Mouse (Mus musculus) lung, postnatal 0 days (tissue): Measurements from ENCODE around the gene Fam186a. TPM values are rescaled to one million over a fixed set of nuclear protein-coding genes. Genes with fewer than 3 reads are reported as not detected.

ENCODE experiments used
- ATAC-seq: fragments of 200-750 bp; cut with Nextera tagmentation; 2 replicates; pipeline ENCODE4 v1.8.0; 2017; ENCODE audit warnings: moderate library complexity
- DNase-seq: peaks from one replicate; pipeline ENCODE4 v3.0.0-alpha.2; 2016; ENCODE audit warnings: low spot score
- H3K27ac ChIP-seq: fragments of 300-500 bp; sonication (generic); 2 replicates; pipeline ENCODE4 v1.5.1; 2014; ENCODE audit warnings: antibody characterized with exemption, mild to moderate bottlenecking, low read length, mixed read lengths
- H3K27me3 ChIP-seq: fragments of 300-500 bp; sonication (generic); replicated peaks from 2 replicates; pipeline ENCODE4 v1.6.1; 2014; ENCODE audit warnings: low read length, mixed read lengths; ENCODE audit not compliant: insufficient read depth
- H3K36me3 ChIP-seq: fragments of 300-500 bp; sonication (generic); 2 replicates; pipeline ENCODE4 v1.6.1; 2014; ENCODE audit warnings: low read length, mixed read lengths; ENCODE audit not compliant: insufficient read depth
- H3K4me1 ChIP-seq: fragments of 300-500 bp; sonication (generic); 2 replicates; pipeline ENCODE4 v1.6.1; 2014; ENCODE audit warnings: antibody characterized with exemption, low read depth, low read length, mixed read lengths; ENCODE audit not compliant: insufficient read depth
- H3K4me2 ChIP-seq: fragments of 300-500 bp; sonication (generic); replicated peaks from 2 replicates; pipeline ENCODE4 v1.6.1; 2014; ENCODE audit warnings: low read depth, mild to moderate bottlenecking, low read length, moderate library complexity, mixed read lengths
- H3K4me3 ChIP-seq: fragments of 300-500 bp; sonication (generic); 2 replicates; pipeline ENCODE4 v1.5.1; 2014; ENCODE audit warnings: low read depth, low read length
- H3K9ac ChIP-seq: fragments of 300-500 bp; sonication (generic); replicated peaks from 2 replicates; pipeline ENCODE4 v1.6.1; 2014; ENCODE audit warnings: low read depth, mild to moderate bottlenecking
- H3K9me3 ChIP-seq: fragments of 300-500 bp; sonication (generic); 2 replicates; pipeline ENCODE4 v1.6.1; 2016; ENCODE audit warnings: low read length, mixed read lengths
- CTCF ChIP-seq: IDR thresholded peaks from 2 replicates; pipeline ENCODE4 v1.5.1; 2016; ENCODE audit warnings: antibody characterized with exemption, mild to moderate bottlenecking
- EP300 ChIP-seq: IDR thresholded peaks from 2 replicates; pipeline ENCODE4 v1.6.1; 2016; ENCODE audit warnings: antibody characterized with exemption, mild to moderate bottlenecking, control low read depth
- WGBS: fragments of 180-500 bp; shearing (Covaris S2); extraction: QIAGEN DNeasy Blood & Tissue Kit; methylation state at CpG from one replicate; pipeline ENCODE4 v1.1.7; 2014; 5-methylcytosine and 5-hydroxymethylcytosine counted together
- polyA plus RNA-seq: library from polyadenylated mRNA; unstranded; fragments of >200 nt; fragmentation: Nextera tagmentation; extraction: Ambion mirVana; gene quantifications from 2 replicates; pipeline ENCODE4 v1.2.1, GENCODE M21; 2015

Gene Fam186a
- polyA plus RNA-seq, 1 experiment from 2014 or later = 0.01 TPM

GRCm38 (mm10) chr15:99884038-99884437, 82.8 kb downstream of the Fam186a start:
- Histone ChIP-seq H3K36me3 (no peaks in the 10 kb centered on the region), H3K4me3 (no peak overlapping the region), H3K27me3 (no peaks in the 10 kb centered on the region), H3K4me1 (no peaks in the 10 kb centered on the region), H3K9ac (no peak overlapping the region), H3K4me2 (no peak overlapping the region), H3K9me3 (no peaks in the 10 kb centered on the region), H3K27ac (no peak overlapping the region)
- 51% methylated on average over 12 of the region's 12 CpGs for WGBS
- TF ChIP-seq CTCF (no peak), EP300 (no peak)
- DNase-seq (no peak), ATAC-seq (no peak)

- WGBS = 53% methylated on average over 5 of the region's 5 CpGs
- Histone ChIP-seq H3K9ac (no peak overlapping the region), H3K9me3 (no peaks in the 10 kb centered on the region), H3K27ac (no peak overlapping the region), H3K27me3 (no peaks in the 10 kb centered on the region), H3K4me2 (no peak overlapping the region), H3K36me3 (no peaks in the 10 kb centered on the region), H3K4me3 (no peak overlapping the region), H3K4me1 (peaks cover 4% of the 10 kb centered on the region; the same call in 1 of the 2 replicates)
- no peak for DNase-seq
- no peak for ATAC-seq
- no peak for TF ChIP-seq CTCF
- no peak for TF ChIP-seq EP300
These were observed 88.3 kb downstream of the Fam186a start for GRCm38 (mm10) chr15:99878541-99878940.

- under 1% methylated on average over 38 of the region's 38 CpGs for WGBS
- TF ChIP-seq CTCF (no peak), EP300 (0 out of 2 replicates have a peak, but pooled peaks have one; percentile 30)
- Histone ChIP-seq H3K4me2 (peak within 1 kb of the TSS; percentile 97), H3K4me3 (peak within 1 kb of the TSS; percentile 62), H3K36me3 (no peaks in the 10 kb centered on the region), H3K9me3 (no peaks in the 10 kb centered on the region), H3K9ac (peak within 1 kb of the TSS; percentile 35), H3K27me3 (no peaks in the 10 kb centered on the region), H3K27ac (peak within 1 kb of the TSS; percentile 64), H3K4me1 (peaks cover 4% of the 10 kb centered on the region; the same call in 1 of the 2 replicates)
- peak; percentile 95 for DNase-seq
- ATAC-seq = peak; percentile 98
These were observed 91.5 kb downstream of the Fam186a start, which contains the start of gene Lima1 for GRCm38 (mm10) chr15:99875334-99875869. Gene Lima1, minus strand, starts transcription at chr15:99875456.

- DNase-seq (peak; percentile 31), ATAC-seq (peak; percentile 26)
- Histone ChIP-seq H3K4me2 (peak overlapping the region; percentile 97), H3K9ac (peak overlapping the region; percentile 35), H3K36me3 (no peaks in the 10 kb centered on the region), H3K27ac (peak overlapping the region; percentile 64), H3K27me3 (no peaks in the 10 kb centered on the region), H3K4me1 (peaks cover 4% of the 10 kb centered on the region; the same call in 1 of the 2 replicates), H3K4me3 (peak overlapping the region; percentile 62), H3K9me3 (no peaks in the 10 kb centered on the region)
- WGBS = 4% methylated on average over 21 of the region's 30 CpGs
- TF ChIP-seq EP300 (no peak), CTCF (no peak)
These were observed 92.1 kb downstream of the Fam186a start for GRCm38 (mm10) chr15:99874612-99875333.

GRCm38 (mm10) chr15:99872543-99872942, 94.3 kb downstream of the Fam186a start:
- Histone ChIP-seq H3K4me2 (no peak overlapping the region), H3K4me3 (no peak overlapping the region), H3K9ac (no peak overlapping the region), H3K36me3 (no peaks in the 10 kb centered on the region), H3K4me1 (peaks cover 7% of the 10 kb centered on the region; the same call in 1 of the 2 replicates), H3K9me3 (no peaks in the 10 kb centered on the region), H3K27me3 (no peaks in the 10 kb centered on the region), H3K27ac (no peak overlapping the region)
- TF ChIP-seq EP300 = no peak
- no peak for TF ChIP-seq CTCF
- DNase-seq (no peak), ATAC-seq (no peak)
- 89% methylated on average over 3 of the region's 3 CpGs for WGBS

Other genes with a start within 250 kb of the Fam186a start
- gene Gpd1, start 249.5 kb downstream of the Fam186a start, polyA plus RNA-seq = 10.0 and 13.2 TPM in 2 replicates
- gene Cox14, start 241.4 kb downstream of the Fam186a start, polyA plus RNA-seq = 197 and 206 TPM in 2 replicates
- gene Cers5, start 194.2 kb downstream of the Fam186a start, polyA plus RNA-seq = 67.1 and 71.5 TPM in 2 replicates
- 28.6 and 38.5 TPM in 2 replicates for gene Lima1, start 91.6 kb downstream of the Fam186a start, polyA plus RNA-seq
- gene Larp4, start 3.0 kb upstream of the Fam186a start, polyA plus RNA-seq = 20.4 and 22.8 TPM in 2 replicates
- gene Dip2b, start 71.6 kb upstream of the Fam186a start, polyA plus RNA-seq = 6.6 and 9.0 TPM in 2 replicates